Mouse (Mus musculus) cerebellum, adult 2 months (tissue): ENCODE measurements around the gene Bend6.

Source experiments
- CTCF ChIP-seq: fragments of 200-500 bp; IDR thresholded peaks from 2 replicates; pipeline ENCODE4 v1.5.1; 2011; ENCODE audit warnings: low read depth, mild to moderate bottlenecking, control low read depth, low read length, moderate library complexity, borderline replicate concordance; ENCODE audit not compliant: insufficient read depth
- POLR2A ChIP-seq: fragments of 200-500 bp; IDR thresholded peaks from 2 replicates; pipeline ENCODE4 v1.6.1; 2011; ENCODE audit warnings: low read length, control low read depth, borderline replicate concordance; ENCODE audit not compliant: insufficient read depth

GRCm38 (mm10) chr1:33940364-33940928, 32.8 kb upstream of the Bend6 start:
- TF ChIP-seq CTCF (no peak), POLR2A (no peak)
